Mouse (Mus musculus) kidney, adult 2 months (tissue): ENCODE measurements around the gene Fgf7.

Source experiments
- CTCF ChIP-seq: fragments of 200-500 bp; conservative IDR thresholded peaks from 2 replicates; pipeline ENCODE4 v1.5.1; 2011; ENCODE audit warnings: low read depth, mild to moderate bottlenecking, control low read depth, low read length, moderate library complexity, mixed read lengths; ENCODE audit not compliant: insufficient read depth, insufficient read length
- POLR2A ChIP-seq: fragments of 200-500 bp; IDR thresholded peaks from one replicate; pipeline ENCODE4 v1.6.1; 2011; ENCODE audit warnings: low read depth, low read length, control low read depth

DNA sequence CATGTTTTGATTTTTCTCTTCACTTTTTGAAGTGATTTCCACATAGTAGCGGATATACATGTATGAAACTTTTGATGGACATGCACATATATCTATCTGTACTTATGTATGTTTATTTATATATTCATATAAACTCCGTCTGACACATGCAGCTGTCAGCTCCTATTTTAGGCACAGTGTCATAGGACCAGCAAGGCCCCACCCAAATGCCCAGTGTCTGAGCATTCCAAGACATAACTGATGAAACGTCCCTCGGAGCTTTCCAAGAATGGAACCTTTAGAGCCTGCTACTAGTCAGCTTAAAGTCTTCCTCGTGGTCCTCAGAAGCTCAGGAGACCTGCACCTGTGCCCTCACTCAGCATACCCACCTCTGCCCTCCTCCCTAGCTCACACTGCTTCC, 19.2 kb downstream of the Fgf7 start:
- TF ChIP-seq CTCF = no peak
- no peak for TF ChIP-seq POLR2A
